Mouse (Mus musculus) layer of hippocampus, adult 18-20 months (tissue): ENCODE measurements at regions not wholly inside any gene's neighbourhood (a gene's known extent, or its start where the extent isn't known, plus 50 kb on each side); places are given as distances from the start of the nearest gene placed in this dataset.

Source experiments
- DNase-seq, 2 experiments: peaks; one replicate each; pipeline ENCODE4 v3.0.0; 2022; ENCODE audit warnings: low spot score in 2 of 2

DNA sequence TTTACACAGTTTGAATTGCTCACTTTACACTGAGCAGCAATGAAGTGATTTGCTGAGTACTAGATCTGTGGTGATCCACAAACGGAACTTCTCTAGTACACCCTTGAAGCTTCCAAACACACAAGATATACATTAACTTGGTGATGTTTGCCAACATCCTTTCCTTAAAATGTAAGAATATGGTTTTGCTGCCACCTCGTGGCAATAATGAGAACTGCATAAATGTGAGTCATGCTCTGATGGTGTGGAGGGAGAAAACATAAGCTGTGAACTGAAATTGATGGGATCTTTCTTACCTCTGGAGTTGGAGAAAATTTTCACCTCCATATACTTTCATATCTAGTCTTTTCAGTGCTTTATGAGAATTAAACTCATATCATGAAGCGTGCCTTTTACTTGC is 51.6 kb downstream of the Bex3 start:
- peak; percentile 6 to 57 for DNase-seq

DNA sequence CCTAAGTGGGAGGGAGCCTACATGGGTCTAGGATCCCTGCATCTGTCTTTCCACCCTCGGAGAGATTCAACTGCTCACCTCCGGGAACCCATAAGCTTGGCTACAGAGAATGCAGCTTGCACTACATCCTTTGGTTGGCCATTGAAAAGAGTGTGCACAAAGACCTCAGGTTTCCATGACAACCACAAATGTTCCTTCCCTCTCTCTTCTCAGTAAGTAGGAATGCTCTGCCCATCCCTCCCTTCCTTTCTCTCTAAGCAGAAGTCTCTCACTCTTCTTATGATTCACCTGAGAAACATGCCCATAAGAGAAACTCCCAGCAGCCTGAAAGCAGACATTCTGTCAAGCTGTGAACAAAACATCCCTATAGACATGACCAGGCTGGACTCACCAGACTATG is 95.8 kb downstream of the Bex3 start:
- no peak for DNase-seq
